Mouse (Mus musculus) kidney, adult 2 months (tissue): ENCODE measurements at regions not wholly inside any gene's neighbourhood (a gene's known extent, or its start where the extent isn't known, plus 50 kb on each side); places are given as distances from the start of the nearest gene placed in this dataset.
A peak's percentile ranks its signal among the peaks of the same experiment; 100 is the strongest.
"Not testable (repeated sequence)": the region's sequence is repeated elsewhere in the genome, so short reads cannot be mapped to it uniquely, and the experiment has no call there.

Experiments used
- DNase-seq: peaks from one replicate; pipeline ENCODE4 v3.0.0; 2021
- H3K27ac ChIP-seq: fragments of 200-500 bp; 2 replicates; pipeline ENCODE4 v1.5.1; 2012; ENCODE audit warnings: low read depth, low read length, control low read depth, inconsistent platforms; ENCODE audit not compliant: insufficient read depth
- H3K27me3 ChIP-seq: fragments of 200-500 bp; replicated peaks from 2 replicates; pipeline ENCODE4 v1.6.1; 2012; ENCODE audit warnings: mild to moderate bottlenecking, moderate library complexity, low read length, inconsistent platforms; ENCODE audit not compliant: control insufficient read depth, insufficient read depth
- H3K36me3 ChIP-seq: fragments of 200-500 bp; 2 replicates; pipeline ENCODE4 v1.6.1; 2012; ENCODE audit warnings: mild to moderate bottlenecking, moderate library complexity, low read length, inconsistent platforms; ENCODE audit not compliant: control insufficient read depth, insufficient read depth
- H3K4me1 ChIP-seq: fragments of 200-500 bp; 2 replicates; pipeline ENCODE4 v1.6.1; 2011; ENCODE audit warnings: low read length; ENCODE audit not compliant: control insufficient read depth, insufficient read depth
- H3K4me3 ChIP-seq: fragments of 200-500 bp; 2 replicates; pipeline ENCODE4 v1.5.1; 2011; ENCODE audit warnings: mild to moderate bottlenecking, low read depth, low read length, control low read depth; ENCODE audit not compliant: insufficient read depth
- CTCF ChIP-seq: fragments of 200-500 bp; conservative IDR thresholded peaks from 2 replicates; pipeline ENCODE4 v1.5.1; 2011; ENCODE audit warnings: low read depth, mild to moderate bottlenecking, control low read depth, low read length, moderate library complexity, mixed read lengths; ENCODE audit not compliant: insufficient read depth, insufficient read length
- POLR2A ChIP-seq: fragments of 200-500 bp; IDR thresholded peaks from one replicate; pipeline ENCODE4 v1.6.1; 2011; ENCODE audit warnings: low read depth, low read length, control low read depth
- WGBS: fragments of 180-500 bp; shearing (Covaris S2); methylation state at CpG from one replicate; pipeline ENCODE4 v1.1.7; 2018; 5-methylcytosine and 5-hydroxymethylcytosine counted together

DNA sequence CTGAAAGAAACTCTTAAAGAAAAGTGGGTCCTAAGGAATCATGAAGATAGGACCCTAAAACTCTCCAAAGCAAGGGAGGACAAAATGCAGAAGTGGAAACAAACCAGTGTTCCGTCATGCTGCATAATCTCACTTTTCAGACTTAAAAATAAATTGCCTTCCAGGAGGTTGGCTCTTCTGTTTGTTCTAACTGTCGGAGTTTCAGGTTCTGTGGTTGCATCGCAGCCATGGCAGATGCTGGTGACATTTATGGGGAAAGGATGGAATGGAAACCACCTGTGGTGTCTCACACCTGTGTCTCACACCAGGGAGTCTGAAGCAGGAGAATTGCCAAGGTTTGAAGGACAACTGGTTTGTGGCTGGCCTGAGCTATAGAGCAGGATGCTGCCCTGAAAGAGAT is 50.9 kb upstream of the Hivep1 start:
- no peaks in the 10 kb centered on the region for H3K36me3 ChIP-seq
- no peaks in the 10 kb centered on the region for H3K4me1 ChIP-seq
- no peaks in the 10 kb centered on the region for H3K27me3 ChIP-seq
- no peak overlapping the region for H3K4me3 ChIP-seq
- TF ChIP-seq POLR2A (no peak), CTCF (no peak)
- no peak for DNase-seq
- no peak overlapping the region for H3K27ac ChIP-seq
- 59% methylated on average over 3 of the region's 3 CpGs for WGBS

DNA sequence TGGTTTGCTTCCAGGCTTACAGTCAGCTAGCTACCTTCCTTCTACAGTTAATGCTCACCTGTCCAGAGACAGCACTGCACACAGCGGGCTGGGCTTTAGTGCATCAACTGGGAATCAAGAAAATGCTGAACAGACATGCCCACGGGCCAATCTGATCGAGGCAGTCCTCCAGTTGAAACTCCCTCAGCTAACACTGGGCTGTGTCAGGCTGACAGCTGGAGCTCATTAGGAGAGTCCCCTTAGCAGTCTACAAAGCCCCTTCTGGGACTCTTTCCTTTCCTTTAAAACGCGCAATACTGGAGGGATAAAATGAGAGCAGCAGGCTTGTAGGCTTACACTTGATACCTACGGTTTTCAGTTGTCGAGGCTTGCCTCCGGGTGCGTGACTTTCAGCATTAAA is 53.9 kb upstream of the Hivep1 start:
- Histone ChIP-seq H3K27me3 (no peaks in the 10 kb centered on the region), H3K27ac (no peak overlapping the region), H3K36me3 (no peaks in the 10 kb centered on the region), H3K4me1 (no peaks in the 10 kb centered on the region), H3K4me3 (no peak overlapping the region)
- 43% methylated on average over 9 of the region's 9 CpGs for WGBS
- no peak for DNase-seq
- TF ChIP-seq POLR2A, result no peak
- no peak for TF ChIP-seq CTCF

DNA sequence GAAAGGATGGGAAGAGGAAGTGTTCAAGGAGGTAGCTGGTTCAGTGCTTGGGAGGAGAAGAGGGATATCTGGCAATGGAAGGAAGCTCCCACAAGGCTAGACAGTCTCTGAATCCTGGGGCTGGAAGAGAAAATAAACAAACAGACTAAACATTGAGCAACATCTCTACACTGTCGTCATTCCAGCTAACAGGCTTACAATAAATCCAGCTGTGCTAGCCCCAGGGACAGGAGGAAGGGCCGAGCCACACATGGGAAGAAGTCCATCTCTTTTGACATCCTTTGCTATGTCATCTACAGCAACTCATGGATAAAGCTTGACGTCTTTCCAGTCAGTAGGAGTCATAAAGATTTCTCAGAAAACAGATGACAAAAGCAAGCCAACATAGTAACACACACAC is 57.7 kb upstream of the Hivep1 start:
- no peak for TF ChIP-seq CTCF
- no peak for TF ChIP-seq POLR2A
- H3K4me1 ChIP-seq, result no peaks in the 10 kb centered on the region
- no peaks in the 10 kb centered on the region for H3K36me3 ChIP-seq
- H3K27me3 ChIP-seq, result no peaks in the 10 kb centered on the region
- 63% methylated on average over 3 of the region's 3 CpGs for WGBS
- no peak overlapping the region for H3K27ac ChIP-seq
- no peak overlapping the region for H3K4me3 ChIP-seq
- no peak for DNase-seq

DNA sequence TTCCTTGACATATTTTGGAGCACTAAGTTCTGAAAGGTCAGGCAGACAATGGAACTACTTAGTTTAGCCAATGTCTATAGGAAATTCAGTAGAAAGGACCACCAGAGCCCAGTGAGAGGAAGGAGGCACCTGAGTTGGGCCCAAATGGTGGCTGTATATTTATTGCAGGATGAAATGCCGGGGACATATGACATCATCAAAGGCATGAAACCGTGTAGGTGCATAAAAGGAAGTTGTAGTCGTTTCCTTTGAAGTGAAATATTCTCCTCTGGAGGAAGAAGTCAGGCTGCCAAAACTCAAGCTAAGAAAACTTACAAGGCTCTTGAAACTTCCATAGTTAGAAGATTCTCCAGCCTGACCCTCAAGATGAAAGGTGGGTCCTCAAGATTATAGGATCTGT is 75.9 kb upstream of the Hivep1 start:
- Histone ChIP-seq H3K27ac (no peak overlapping the region), H3K27me3 (no peaks in the 10 kb centered on the region; the same call in 1 of the 2 replicates), H3K36me3 (no peaks in the 10 kb centered on the region), H3K4me3 (no peak overlapping the region), H3K4me1 (no peaks in the 10 kb centered on the region)
- DNase-seq, result no peak
- WGBS, result 54% methylated on average over 3 of the region's 3 CpGs
- no peak for TF ChIP-seq POLR2A
- TF ChIP-seq CTCF, result no peak

DNA sequence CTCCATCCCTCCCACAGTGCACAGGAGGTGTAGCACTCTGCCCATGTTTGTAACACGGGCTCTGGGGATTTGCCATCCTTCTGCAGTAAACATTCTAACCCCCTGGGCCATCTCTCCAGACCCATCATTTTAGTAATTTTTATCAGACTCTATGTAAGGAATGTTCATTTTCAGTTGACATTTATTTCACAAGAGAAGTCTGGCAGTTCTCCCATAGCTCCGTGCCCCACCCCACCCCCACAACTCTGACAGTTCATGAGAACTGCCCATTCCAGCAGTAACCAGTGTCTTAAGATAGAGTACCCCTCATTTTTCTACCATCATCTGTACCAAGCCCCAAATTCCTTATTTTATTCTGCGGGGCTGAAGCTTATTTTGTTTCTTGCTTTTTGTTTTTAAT is 88.9 kb upstream of the Hivep1 start:
- no peak for DNase-seq
- Histone ChIP-seq H3K4me3 (no peak overlapping the region), H3K36me3 (no peaks in the 10 kb centered on the region), H3K27me3 (no peaks in the 10 kb centered on the region), H3K27ac (no peak overlapping the region), H3K4me1 (no peaks in the 10 kb centered on the region)
- TF ChIP-seq POLR2A (no peak), CTCF (no peak)
- WGBS, result 85% methylated on average over 3 of the region's 3 CpGs

DNA sequence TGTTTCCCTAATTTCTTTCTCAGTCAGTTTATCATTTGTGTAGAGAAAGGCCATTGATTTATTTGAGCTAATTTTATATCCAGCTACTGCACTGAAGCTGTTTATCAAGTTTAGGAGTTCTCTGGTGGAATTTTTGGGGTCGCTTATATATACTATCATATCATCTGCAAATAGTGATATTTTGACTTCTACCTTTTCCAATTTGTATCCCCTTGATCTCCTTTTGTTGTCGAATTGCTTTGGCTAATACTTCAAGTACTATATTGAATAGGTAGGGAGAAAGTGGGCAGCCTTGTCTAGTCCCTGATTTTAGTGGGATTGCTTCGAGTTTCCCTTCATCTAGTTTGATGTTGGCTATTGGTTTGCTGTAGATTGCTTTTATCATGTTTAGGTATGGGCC is 90.9 kb upstream of the Hivep1 start:
- not testable (repeated sequence) for H3K27ac ChIP-seq, H3K4me3 ChIP-seq, H3K27me3 ChIP-seq, DNase-seq, H3K36me3 ChIP-seq, H3K4me1 ChIP-seq
- 90% methylated on average over 3 of the region's 3 CpGs for WGBS

DNA sequence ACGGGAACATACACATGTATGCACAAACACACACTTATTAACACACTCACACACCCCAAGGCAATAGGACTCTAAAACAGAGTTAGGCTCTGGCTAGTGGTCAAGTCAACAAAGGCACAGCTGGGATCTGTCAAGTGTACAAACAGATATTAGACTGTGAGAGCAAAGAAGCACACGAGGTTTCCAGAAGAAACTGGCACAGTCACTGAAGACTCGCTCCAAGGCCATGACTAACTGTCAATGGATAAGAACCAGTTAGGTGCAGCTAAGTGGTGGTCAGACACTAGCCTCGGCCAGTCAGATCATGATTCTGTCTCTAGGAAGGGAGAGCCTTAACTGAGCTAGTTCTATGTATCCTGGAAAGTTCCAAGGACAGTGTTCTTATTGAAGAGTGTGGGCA is 93.9 kb upstream of the Hivep1 start:
- Histone ChIP-seq H3K36me3 (no peaks in the 10 kb centered on the region), H3K27ac (no peak overlapping the region), H3K27me3 (no peaks in the 10 kb centered on the region), H3K4me1 (no peaks in the 10 kb centered on the region), H3K4me3 (no peak overlapping the region)
- peak; percentile 33 for DNase-seq
- TF ChIP-seq POLR2A (no peak), CTCF (no peak)
- WGBS, result 64% methylated on average over 4 of the region's 4 CpGs

DNA sequence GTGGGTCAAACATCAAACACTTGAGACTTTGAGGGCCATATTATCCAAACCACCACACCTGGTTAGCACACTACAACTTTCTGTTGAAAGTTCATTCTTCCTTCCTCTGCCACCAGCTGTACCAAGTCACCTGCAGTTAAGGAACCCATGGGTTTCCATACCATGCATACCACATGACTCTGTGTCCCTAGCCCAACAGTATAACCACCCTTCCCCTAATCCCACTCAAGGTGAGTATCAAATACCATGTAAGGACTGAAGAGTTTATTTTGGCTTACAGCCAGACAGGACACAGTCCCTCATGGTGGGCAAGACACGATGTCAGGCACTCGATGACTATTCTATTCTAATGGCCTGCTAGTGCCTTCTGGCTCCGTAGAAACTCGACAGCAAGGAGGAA is 95.9 kb upstream of the Hivep1 start:
- Histone ChIP-seq H3K36me3 (no peaks in the 10 kb centered on the region), H3K4me1 (no peaks in the 10 kb centered on the region), H3K4me3 (no peak overlapping the region), H3K27ac (no peak overlapping the region), H3K27me3 (no peaks in the 10 kb centered on the region)
- TF ChIP-seq CTCF, result no peak
- no peak for TF ChIP-seq POLR2A
- WGBS, result 71% methylated on average over 4 of the region's 4 CpGs
- no peak for DNase-seq
